Mouse (Mus musculus): ENCODE measurements around the gene Lhx2.

Gene Lhx2

DNA sequence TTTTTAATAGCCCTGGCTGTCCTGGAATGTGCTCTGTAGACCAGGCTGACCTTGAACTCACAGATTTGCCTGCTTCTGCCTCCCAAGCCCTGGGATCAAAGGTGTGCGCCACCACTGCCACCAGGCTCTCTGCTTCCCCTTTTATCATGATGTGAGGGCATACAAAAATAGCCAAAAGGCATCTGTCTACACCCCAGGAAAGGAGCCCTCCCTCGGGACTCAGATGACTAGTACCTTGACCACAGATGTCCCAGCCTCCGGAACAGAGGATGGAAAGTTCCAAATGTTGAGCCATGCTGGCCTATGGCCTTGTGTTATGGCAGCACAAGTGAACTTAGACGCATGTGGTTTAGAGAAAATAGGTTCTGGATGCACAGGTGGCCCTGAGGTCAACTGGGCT lies 66.3 kb downstream of the Lhx2 start:
- DNase-seq (ENCODE audit: low read depth, low spot score), result no peak

DNA sequence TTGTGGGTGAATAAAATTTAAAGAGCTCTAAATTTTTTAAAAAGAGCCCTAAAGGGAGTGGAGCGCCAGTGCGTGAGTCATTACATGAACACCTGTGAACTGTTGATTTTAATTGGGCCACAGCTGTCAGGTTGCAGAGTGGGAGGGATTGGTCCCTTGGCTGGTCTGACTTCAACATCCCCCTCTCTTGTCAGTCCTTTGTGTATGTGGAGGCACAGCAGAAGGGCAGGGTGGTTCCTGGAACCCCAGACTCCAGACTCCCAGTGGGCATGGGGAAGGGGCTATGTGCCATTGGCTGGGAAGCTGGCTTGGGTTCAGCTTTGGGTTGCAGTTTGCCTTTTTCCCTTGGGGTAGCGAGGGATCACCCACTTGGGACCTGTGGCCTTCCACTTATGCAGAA lies 70.2 kb downstream of the Lhx2 start:
- DNase-seq (ENCODE audit: low read depth, low spot score), result no peak

DNA sequence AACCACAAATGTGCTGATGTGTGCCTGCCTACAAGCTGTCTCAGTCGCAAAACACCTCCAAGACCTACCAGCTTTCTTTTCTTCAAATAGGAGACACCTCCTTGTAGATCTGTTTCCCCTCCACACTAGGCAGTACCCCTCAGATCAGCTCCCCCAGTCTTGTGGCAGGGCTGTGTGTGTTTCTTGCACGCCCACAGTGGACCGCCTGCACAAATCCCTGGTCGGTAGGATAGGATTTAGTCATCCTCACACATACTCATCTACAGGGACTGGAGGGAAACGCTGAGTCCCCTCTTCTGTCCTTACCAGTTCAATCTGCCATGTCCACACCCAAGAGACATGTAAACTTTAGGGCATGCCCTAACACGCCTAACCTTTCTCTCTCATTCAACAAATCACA lies 71.1 kb downstream of the Lhx2 start:
- DNase-seq (ENCODE audit: low read depth, low spot score), result no peak

DNA sequence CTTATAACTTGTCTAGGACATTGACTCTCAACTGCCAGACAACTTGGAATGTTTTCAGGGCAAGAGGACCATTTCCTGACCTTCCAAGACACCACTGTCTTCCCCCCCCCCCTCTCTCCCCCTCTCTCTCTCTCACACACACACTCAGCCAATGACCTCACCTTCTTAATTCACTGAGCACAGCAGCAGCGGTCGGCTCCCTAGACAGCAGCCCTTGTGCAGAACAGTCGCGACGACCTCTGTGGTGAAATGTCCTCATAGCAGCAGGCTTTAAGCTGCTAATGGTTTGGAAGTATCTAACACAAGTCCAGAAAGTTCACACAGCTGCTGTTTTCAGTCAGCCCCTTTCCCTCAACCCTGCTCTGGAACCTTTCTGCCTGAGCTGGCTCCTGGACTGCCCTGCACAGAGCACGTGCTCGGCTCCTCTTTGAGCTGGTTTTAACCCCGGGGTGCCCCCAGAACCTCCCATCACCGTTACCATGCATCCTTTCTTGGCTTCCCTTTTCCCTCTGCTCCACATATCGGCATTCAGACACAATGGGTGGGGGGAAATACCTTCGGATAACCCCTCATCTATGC lies 73.6 kb downstream of the Lhx2 start:
- DNase-seq (ENCODE audit: low read depth, low spot score), result no peak

DNA sequence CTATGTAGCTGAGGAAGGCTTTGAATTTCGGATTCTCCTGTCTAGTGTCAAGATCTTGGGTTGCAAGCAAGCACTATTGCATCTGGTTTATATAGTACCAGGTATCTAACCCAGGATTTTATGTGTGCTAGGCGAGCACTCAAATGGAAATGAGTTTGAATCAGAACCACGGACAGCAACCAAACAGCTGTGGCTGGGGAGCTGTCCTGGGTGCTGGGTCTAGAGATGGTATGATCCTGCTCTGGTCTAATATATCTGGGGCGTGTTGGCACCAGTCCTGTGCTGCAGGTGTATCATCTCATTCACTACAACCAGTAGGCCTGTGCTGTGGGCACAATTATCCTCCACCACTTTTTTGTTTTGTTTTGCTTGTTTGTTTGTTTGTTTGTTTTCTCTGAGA lies 78.9 kb downstream of the Lhx2 start:
- peak; percentile 68 for DNase-seq (ENCODE audit: low read depth, low spot score)

All from ZHBTc4 (cell line).